Mouse (Mus musculus): ENCODE measurements around the gene Anks1b.

Gene Anks1b

GRCm38 (mm10) chr10:89873146-89873950, at the start of gene Anks1b:
Gene Anks1b, plus strand, starts transcription at chr10:89873509.
- peak; percentile 84 to 87 for DNase-seq

GRCm38 (mm10) chr10:89823906-89824305, 49.4 kb upstream of the Anks1b start:
- no peak for DNase-seq

GRCm38 (mm10) chr10:89826896-89827295, 46.4 kb upstream of the Anks1b start:
- peak; percentile 84 to 89 for DNase-seq

GRCm38 (mm10) chr10:89832334-89832733, 41.0 kb upstream of the Anks1b start:
- DNase-seq, result no peak

GRCm38 (mm10) chr10:89833166-89833565, 40.1 kb upstream of the Anks1b start:
- DNase-seq, result peak; percentile 38 to 70

GRCm38 (mm10) chr10:89837476-89837875, 35.8 kb upstream of the Anks1b start:
- DNase-seq, result no peak

GRCm38 (mm10) chr10:89838834-89839233, 34.5 kb upstream of the Anks1b start:
- DNase-seq, result no peak

GRCm38 (mm10) chr10:89850951-89851350, 22.4 kb upstream of the Anks1b start:
- no peak for DNase-seq

GRCm38 (mm10) chr10:89855251-89855875, 17.9 kb upstream of the Anks1b start:
- DNase-seq, result peak in 1 of 2 experiments; percentile 20

GRCm38 (mm10) chr10:89856286-89856685, 17.0 kb upstream of the Anks1b start:
- DNase-seq, result peak; percentile 62 to 81

- no peak for DNase-seq
Observed at GRCm38 (mm10) chr10:89868211-89868610, 5.1 kb upstream of the Anks1b start.

- no peak for DNase-seq
Observed at GRCm38 (mm10) chr10:89868836-89869235, 4.5 kb upstream of the Anks1b start.

GRCm38 (mm10) chr10:89872501-89873145, 686 bp upstream of the Anks1b start:
- peak; percentile 76 to 86 for DNase-seq

GRCm38 (mm10) chr10:89874036-89874435, 727 bp downstream of the Anks1b start:
- peak; percentile 34 to 52 for DNase-seq

- DNase-seq, result no peak
Observed at GRCm38 (mm10) chr10:89883561-89883960, 10.3 kb downstream of the Anks1b start.

- peak; percentile 57 to 81 for DNase-seq
Observed at GRCm38 (mm10) chr10:89902720-89903337, 29.5 kb downstream of the Anks1b start.

GRCm38 (mm10) chr10:89911889-89912288, 38.6 kb downstream of the Anks1b start:
- peak; percentile 86 to 91 for DNase-seq

- DNase-seq, result no peak
Observed at GRCm38 (mm10) chr10:89913174-89913573, 39.9 kb downstream of the Anks1b start.

GRCm38 (mm10) chr10:89917141-89917540, 43.8 kb downstream of the Anks1b start:
- peak; percentile 94 to 98 for DNase-seq

- no peak for DNase-seq
Observed at GRCm38 (mm10) chr10:89921965-89922364, 48.7 kb downstream of the Anks1b start.

- DNase-seq, result no peak
Observed at GRCm38 (mm10) chr10:89942180-89942579, 68.9 kb downstream of the Anks1b start.

- no peak for DNase-seq
Observed at GRCm38 (mm10) chr10:89946636-89947349, 73.5 kb downstream of the Anks1b start.

Data from cerebellum, postnatal 25 days (tissue).